Mouse (Mus musculus): ENCODE measurements around the gene Eif5b. TPM values are rescaled to one million over a fixed set of nuclear protein-coding genes. Genes with fewer than 3 reads are reported as not detected.

Eif5b gene
- polyA plus RNA-seq, 1 experiment from 2014 or later, result 27.2 TPM

GRCm38 (mm10) chr1:38103214-38103613, 105.4 kb downstream of the Eif5b start:
- Histone ChIP-seq H3K36me3 (peaks cover 57% of the 10 kb centered on the region), H3K27me3 (ENCODE audit: low read depth, poor library complexity, severe bottlenecking) (no peaks in the 10 kb centered on the region), H3K9me3 (replicated peaks) (no peaks in the 10 kb centered on the region), H3K4me1 (0 out of 2 replicates have a peak, but pooled peaks cover 5% of the 10 kb centered on the region), H3K4me3 (no peak overlapping the region), H3K27ac (no peak overlapping the region)
- DNase-seq (ENCODE audit: low spot score), result no peak
- WGBS, result 84% methylated on average over 1 of the region's 1 CpGs

DNA sequence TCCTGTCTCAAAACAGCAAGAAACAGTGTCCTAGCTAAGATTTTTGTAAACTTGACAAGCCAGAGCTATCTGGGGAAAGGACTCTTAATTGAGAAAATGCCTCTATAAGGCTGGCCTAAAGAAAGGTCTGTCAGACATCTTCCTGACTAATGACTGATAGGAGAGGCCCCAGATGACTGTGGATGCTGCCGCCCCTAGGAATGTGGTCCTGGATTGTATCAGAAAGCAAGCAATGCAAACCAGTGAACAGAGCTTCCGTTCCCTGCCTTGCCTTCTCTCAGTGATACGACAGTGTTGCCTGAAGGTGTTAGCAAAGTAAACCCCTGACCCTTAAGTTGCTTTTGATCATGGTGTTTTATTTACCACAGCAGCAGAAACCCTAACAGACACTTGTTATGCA, 106.0 kb downstream of the Eif5b start:
- H3K27ac ChIP-seq, result no peak overlapping the region
- no peaks in the 10 kb centered on the region for H3K9me3 ChIP-seq (replicated peaks)
- DNase-seq (ENCODE audit: low spot score), result no peak
- 0 out of 2 replicates have a peak, but pooled peaks cover 5% of the 10 kb centered on the region for H3K4me1 ChIP-seq
- H3K27me3 ChIP-seq (ENCODE audit: low read depth, poor library complexity, severe bottlenecking), result no peaks in the 10 kb centered on the region
- no peak overlapping the region for H3K4me3 ChIP-seq
- peaks cover 51% of the 10 kb centered on the region for H3K36me3 ChIP-seq
- WGBS, result 13% methylated on average over 3 of the region's 3 CpGs

Other genes starting within 250 kb of the Eif5b start
- gene Tsga10, start 131.6 kb upstream of the Eif5b start, polyA plus RNA-seq (2016; fragmentation: Nextera tagmentation; extraction: Ambion mirVana), result 6.9 and 7.1 TPM in 2 replicates
- gene Lipt1, start 126.3 kb upstream of the Eif5b start, polyA plus RNA-seq (2016; fragmentation: Nextera tagmentation; extraction: Ambion mirVana), result 6.2 and 8.1 TPM in 2 replicates
- 22.4 and 22.7 TPM in 2 replicates for gene Mitd1, start 107.6 kb upstream of the Eif5b start, polyA plus RNA-seq (2016; fragmentation: Nextera tagmentation; extraction: Ambion mirVana)
- gene Mrpl30, start 107.5 kb upstream of the Eif5b start, polyA plus RNA-seq (2016; fragmentation: Nextera tagmentation; extraction: Ambion mirVana), result 263 and 266 TPM in 2 replicates
- 0.05 and 0.10 TPM in 2 replicates for gene Lyg2, start 81.5 kb upstream of the Eif5b start, polyA plus RNA-seq (2016; fragmentation: Nextera tagmentation; extraction: Ambion mirVana)
- gene Lyg1, start 40.3 kb upstream of the Eif5b start, polyA plus RNA-seq (2016; fragmentation: Nextera tagmentation; extraction: Ambion mirVana), result not detected in 2 replicates
- 130 and 135 TPM in 2 replicates for gene Txndc9, start 117 bp upstream of the Eif5b start, polyA plus RNA-seq (2016; fragmentation: Nextera tagmentation; extraction: Ambion mirVana)
- 34.9 and 39.0 TPM in 2 replicates for gene Rev1, start 131.8 kb downstream of the Eif5b start, polyA plus RNA-seq (2016; fragmentation: Nextera tagmentation; extraction: Ambion mirVana)